1 mouse cellular context compared by ENCODE assay signal in the genomic region with DNA sequence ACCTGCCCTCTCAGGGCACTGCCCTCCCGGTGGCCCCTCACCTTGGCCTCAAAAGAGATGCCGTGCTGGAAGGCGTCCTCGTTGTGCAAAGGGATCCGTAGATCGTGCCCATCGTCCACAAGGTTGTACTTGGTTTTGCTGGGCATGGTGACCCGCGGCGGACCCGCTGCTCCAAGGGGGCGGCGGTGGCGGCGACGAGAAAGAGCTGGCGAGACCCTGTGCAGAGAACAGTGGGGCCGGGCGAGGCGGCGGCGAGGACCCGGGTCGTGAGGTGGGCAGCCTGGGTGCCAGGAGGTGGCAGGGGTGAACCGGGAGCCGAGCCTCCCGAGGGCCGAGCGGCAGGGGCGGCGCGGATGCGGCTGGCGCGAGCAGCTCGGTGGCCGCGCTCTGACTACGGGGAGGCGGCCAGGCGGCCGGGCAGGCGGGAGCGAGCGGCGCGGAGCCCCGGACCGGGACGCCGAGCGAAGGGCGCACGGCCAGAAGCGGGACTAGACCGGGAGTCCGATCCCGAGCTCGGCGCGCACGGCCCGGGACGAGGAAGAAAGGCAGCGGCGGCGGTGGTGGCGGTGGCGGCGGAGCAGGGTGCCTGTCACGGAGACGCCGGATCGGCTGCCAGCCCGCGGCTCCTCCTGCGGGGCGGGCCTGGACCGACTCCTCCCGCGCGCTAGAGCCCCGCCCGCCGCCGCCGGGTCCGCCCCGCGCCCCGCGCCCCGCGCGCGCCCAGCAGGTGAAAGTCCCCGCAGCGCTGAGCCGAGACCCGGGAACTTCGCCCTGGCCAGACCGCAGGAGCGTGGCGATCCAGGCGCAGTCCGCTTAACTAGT.
TF ChIP-seq lines count a peak whose summit lies in the region.

A gene (minus strand): TSS at position 643 of the 822 bp plus-strand sequence.

TF ChIP-seq in CH12.LX, 34 proteins besides CTCF, POLR2A, EP300 and RAD21:
- TF ChIP-seq UBTF (IDR thresholded peaks at IDR 0.05; ENCODE audit: low read depth, low read length) (peak; percentile 70; the same call in 1 of the 2 replicates), MAZ (IDR thresholded peaks at IDR 0.05; ENCODE audit: low read depth, low read length) (no peak), E2F4 (IDR thresholded peaks at IDR 0.05; ENCODE audit: insufficient replicate concordance, low read depth, low read length) (no peak), ETS1 (conservative IDR thresholded peaks at IDR 0.05; ENCODE audit: low read depth, low read length) (no peak)
